Mouse (Mus musculus): Measurements from ENCODE around the gene Ift81.

Gene Ift81

GRCm38 (mm10) chr5:122613908-122614732 is at the start of gene Ift81:
Gene Ift81 (minus strand): TSS chr5:122614518.
- DNase-seq (ENCODE audit: low read depth, low spot score), result peak; percentile 96

GRCm38 (mm10) chr5:122662501-122662900 is 48.2 kb upstream of the Ift81 start:
- no peak for DNase-seq (ENCODE audit: low read depth, low spot score)

GRCm38 (mm10) chr5:122656808-122657207 is 42.5 kb upstream of the Ift81 start:
- DNase-seq (ENCODE audit: low read depth, low spot score), result no peak

GRCm38 (mm10) chr5:122654268-122654573 is 39.9 kb upstream of the Ift81 start:
- no peak for DNase-seq (ENCODE audit: low read depth, low spot score)

- DNase-seq (ENCODE audit: low read depth, low spot score), result peak; percentile 85
Measured at GRCm38 (mm10) chr5:122653446-122654267, 39.3 kb upstream of the Ift81 start.

- DNase-seq (ENCODE audit: low read depth, low spot score), result no peak
Measured at GRCm38 (mm10) chr5:122653112-122653445, 38.8 kb upstream of the Ift81 start.

GRCm38 (mm10) chr5:122652506-122652905 is 38.2 kb upstream of the Ift81 start:
- peak; percentile 82 for DNase-seq (ENCODE audit: low read depth, low spot score)

GRCm38 (mm10) chr5:122650100-122650499 is 35.8 kb upstream of the Ift81 start:
- DNase-seq (ENCODE audit: low read depth, low spot score), result peak; percentile 48

GRCm38 (mm10) chr5:122649264-122649663 is 34.9 kb upstream of the Ift81 start:
- DNase-seq (ENCODE audit: low read depth, low spot score), result no peak

GRCm38 (mm10) chr5:122647952-122648374 is 33.6 kb upstream of the Ift81 start:
- peak; percentile 43 for DNase-seq (ENCODE audit: low read depth, low spot score)

GRCm38 (mm10) chr5:122647256-122647924 is 33.1 kb upstream of the Ift81 start:
- DNase-seq (ENCODE audit: low read depth, low spot score), result peak; percentile 64

- peak; percentile 78 for DNase-seq (ENCODE audit: low read depth, low spot score)
Measured at GRCm38 (mm10) chr5:122646050-122646449, 31.7 kb upstream of the Ift81 start.

GRCm38 (mm10) chr5:122645290-122645689 is 31.0 kb upstream of the Ift81 start:
- peak; percentile 78 for DNase-seq (ENCODE audit: low read depth, low spot score)

GRCm38 (mm10) chr5:122644111-122644607 is 29.8 kb upstream of the Ift81 start:
- peak; percentile 61 for DNase-seq (ENCODE audit: low read depth, low spot score)

GRCm38 (mm10) chr5:122643701-122644100 is 29.4 kb upstream of the Ift81 start, which contains the start of gene P2rx7:
Gene P2rx7 (plus strand): TSS chr5:122643911.
- no peak for DNase-seq (ENCODE audit: low read depth, low spot score)

GRCm38 (mm10) chr5:122639986-122640385 is 25.7 kb upstream of the Ift81 start:
- DNase-seq (ENCODE audit: low read depth, low spot score), result no peak

- no peak for DNase-seq (ENCODE audit: low read depth, low spot score)
Measured at GRCm38 (mm10) chr5:122639517-122639916, 25.2 kb upstream of the Ift81 start.

- no peak for DNase-seq (ENCODE audit: low read depth, low spot score)
Measured at GRCm38 (mm10) chr5:122638296-122638695, 24.0 kb upstream of the Ift81 start.

- DNase-seq (ENCODE audit: low read depth, low spot score), result no peak
Measured at GRCm38 (mm10) chr5:122636958-122637357, 22.6 kb upstream of the Ift81 start.

GRCm38 (mm10) chr5:122636308-122636707 is 22.0 kb upstream of the Ift81 start:
- no peak for DNase-seq (ENCODE audit: low read depth, low spot score)

GRCm38 (mm10) chr5:122635228-122635627 is 20.9 kb upstream of the Ift81 start:
- no peak for DNase-seq (ENCODE audit: low read depth, low spot score)

- peak; percentile 77 for DNase-seq (ENCODE audit: low read depth, low spot score)
Measured at GRCm38 (mm10) chr5:122627243-122627642, 12.9 kb upstream of the Ift81 start.

All from CD4-positive helper T cell, adult 2 months (primary cell).